Mouse (Mus musculus): ENCODE measurements around the gene Ndst4.

DNA sequence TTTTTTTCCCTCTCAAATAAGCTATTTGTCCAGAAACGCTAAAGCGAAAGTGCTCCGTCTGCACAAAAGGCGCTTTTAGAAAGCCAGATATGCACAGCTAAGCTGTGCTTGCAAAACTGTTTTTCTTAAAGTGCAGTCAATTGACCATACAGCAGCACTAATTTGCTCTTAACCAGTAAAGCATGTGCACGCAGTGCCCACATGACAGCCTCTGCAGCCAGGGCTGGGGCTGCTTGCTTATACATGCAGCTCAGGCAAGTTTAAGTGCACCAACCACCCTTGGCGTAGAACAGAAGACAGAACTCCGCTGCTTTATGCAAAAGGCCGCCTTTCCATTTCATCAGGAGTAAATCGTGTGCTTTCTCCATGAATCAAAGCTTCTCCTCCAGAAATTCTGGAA lies 275.0 kb downstream of the Ndst4 start:
- TF ChIP-seq POLR2A (IDR thresholded peaks at IDR 0.05; ENCODE audit: low read depth, low read length): no peak
- no peak for TF ChIP-seq CTCF (IDR thresholded peaks at IDR 0.05; ENCODE audit: extremely low read depth, insufficient read length, insufficient replicate concordance, low read depth, low read length)
